Mouse (Mus musculus): ENCODE results near the gene S100a5.
A peak's percentile ranks its signal among the peaks of the same experiment; 100 is the strongest.

The S100a5 gene

DNA sequence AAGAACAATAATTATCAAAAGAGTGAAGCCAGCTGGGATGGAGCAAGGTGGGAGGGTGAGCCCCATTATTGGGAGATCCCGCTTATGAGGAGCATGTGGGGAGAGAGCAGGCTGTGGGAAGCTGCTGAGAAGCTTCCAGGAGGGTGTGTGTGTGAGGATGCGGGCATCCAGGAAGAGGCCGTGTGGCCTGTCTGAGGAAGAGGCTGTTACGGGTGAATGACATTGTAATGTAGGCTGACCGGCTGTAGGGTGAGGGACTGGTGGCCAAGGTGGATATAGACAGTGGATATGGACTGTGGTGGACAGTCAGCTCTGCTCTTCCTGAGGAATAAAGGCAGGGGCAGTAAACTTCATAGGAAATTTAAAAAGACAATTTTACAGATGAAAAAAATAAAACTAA, 17.2 kb downstream of the S100a5 start:
- no peak for DNase-seq (ENCODE audit: low read depth, low spot score)

DNA sequence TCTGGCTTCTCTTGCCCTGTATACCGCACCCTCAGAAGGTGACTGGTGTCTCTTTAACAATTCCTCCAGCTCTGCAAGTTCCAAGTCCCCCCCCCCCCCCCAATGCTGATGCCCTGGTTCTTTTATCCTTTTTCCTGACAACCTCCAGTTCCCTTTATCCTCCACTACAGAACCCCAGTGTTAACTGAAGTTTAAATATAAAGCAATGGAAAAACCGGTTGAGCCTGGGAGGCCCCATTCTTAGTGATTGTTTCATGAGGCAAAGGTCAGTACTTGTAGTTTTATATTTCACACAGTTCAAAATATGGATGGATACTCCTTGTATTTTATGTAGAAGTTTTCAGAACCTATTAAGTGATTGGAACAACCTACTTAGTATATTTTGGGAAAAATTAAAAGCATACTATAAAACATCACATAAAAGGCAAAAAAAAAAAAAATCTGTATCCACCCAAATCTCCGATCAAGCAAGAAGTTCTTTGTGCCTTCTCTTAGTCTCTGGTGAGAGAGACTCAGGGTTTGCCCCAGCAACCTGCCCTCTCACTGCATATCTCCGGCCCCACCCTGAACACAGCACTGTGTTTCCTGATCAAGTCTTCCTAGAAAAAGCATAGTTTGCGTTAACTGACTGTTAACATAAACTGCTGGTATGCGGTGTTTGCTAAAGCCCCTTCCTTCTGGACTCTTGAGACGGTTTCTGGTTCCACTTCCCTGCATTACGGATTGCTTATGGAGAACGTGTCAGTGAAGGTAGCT, 18.1 kb downstream of the S100a5 start:
- DNase-seq (ENCODE audit: low read depth, low spot score), result no peak

DNA sequence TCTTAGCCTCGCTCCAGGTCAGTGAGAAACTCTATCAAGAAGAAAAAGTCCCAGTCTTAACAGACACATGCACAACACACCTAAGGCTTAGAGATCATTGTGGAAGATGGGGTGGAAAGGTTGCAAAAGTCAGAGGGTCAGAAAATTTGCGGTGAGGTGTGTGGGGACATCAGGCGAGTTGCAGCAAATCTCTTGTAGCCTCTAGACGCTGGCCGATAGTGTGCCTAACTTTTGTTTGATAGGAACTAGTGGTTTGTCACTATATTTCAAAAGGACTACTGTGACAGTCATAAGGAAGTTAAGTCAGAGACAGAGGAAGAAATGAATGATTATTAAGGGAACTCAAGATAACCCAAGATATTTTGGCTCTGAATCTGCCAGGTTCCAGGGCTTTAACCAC, 19.0 kb downstream of the S100a5 start:
- no peak for DNase-seq (ENCODE audit: low read depth, low spot score)

DNA sequence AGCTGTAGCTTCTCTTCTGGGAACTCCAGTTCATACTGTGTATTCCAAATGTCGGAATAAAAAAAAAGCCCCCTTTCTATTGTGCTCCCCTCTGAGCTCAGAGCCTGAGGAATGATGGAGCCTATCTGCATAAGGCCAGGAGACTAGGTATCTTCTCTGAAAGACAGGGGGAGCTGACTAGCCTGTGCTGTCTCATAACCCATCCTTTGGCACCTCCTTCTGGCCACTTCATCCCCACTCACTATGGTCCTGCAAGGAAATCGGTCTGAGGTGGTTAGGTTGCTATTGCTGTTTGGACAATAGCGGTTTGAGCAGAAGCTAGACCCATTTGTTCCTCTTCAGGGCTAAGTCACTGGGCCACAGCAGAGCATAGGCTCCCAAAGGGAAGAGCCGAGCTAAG, 19.5 kb downstream of the S100a5 start:
- no peak for DNase-seq (ENCODE audit: low read depth, low spot score)

DNA sequence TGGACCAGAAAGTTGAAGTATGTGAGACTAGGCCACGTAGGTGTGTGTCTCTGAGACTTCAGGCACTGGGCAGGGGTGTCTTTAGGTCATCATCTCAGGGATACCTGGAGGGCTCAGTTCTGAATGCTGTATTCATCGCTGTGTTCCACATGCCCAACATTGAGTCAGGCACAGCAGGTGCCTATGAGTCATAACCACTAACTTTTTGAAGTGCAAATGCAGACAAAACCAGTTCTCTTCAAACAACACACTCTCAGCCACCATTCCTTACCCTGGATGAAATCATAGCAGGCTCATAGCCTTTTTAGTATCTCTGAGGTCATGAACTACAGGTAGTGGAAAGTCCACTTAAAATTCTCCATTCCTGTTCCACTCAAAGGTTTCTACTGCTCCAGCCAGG, 21.0 kb downstream of the S100a5 start:
- peak; percentile 34 for DNase-seq (ENCODE audit: low read depth, low spot score)

DNA sequence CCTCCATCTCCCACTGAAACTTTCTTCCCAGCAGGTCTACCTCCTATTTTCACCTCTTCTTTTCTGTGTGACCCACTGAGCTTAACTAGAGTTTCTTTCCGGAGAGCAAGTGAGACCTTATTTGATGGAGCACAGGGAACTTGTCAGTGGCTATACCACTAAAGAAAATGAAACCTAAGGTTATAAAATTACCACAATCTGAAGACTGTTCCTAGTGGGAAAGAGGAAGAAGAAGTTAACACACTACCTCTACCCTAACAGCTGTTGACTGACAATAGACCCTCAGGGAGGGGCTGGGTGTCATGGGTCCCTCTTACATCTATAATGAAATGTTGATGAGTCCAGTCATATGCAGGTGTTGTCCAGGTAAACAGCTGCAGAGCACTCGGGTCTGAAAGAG, 23.7 kb downstream of the S100a5 start:
- DNase-seq (ENCODE audit: low read depth, low spot score), result no peak

DNA sequence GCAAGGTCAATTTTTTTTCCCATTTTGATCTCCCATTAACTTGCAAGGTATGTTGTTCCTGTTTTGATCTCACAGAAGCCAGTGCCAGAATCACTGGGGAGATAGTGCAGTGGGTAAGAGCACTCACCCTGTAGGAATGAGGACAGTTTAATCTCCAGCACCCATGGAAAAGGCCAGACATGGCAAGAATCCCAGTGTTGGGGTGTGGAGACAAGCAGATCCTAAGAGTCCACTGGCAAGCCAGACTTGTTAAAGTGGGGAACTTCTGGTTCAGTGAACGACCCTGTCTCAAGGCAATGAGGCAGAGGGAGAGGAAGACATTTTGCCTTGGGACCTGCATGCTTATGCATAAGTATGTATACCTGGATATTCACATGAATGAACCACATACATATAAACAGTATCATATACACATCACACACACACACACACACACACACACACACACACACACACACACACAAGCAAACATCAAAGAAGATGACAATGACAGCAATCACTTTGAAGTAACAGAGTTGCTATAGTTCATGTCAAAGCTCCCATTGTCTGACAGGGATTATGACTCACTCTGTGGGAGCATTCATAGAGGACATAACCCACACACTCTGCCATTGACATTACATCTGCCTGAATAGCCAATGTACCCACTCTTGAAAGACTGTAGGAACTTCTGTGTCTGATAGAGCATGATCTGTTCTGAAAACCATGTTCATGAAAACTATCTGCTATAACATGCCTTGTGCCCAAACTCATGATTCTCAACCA, 30.4 kb downstream of the S100a5 start:
- DNase-seq (ENCODE audit: low read depth, low spot score), result no peak

DNA sequence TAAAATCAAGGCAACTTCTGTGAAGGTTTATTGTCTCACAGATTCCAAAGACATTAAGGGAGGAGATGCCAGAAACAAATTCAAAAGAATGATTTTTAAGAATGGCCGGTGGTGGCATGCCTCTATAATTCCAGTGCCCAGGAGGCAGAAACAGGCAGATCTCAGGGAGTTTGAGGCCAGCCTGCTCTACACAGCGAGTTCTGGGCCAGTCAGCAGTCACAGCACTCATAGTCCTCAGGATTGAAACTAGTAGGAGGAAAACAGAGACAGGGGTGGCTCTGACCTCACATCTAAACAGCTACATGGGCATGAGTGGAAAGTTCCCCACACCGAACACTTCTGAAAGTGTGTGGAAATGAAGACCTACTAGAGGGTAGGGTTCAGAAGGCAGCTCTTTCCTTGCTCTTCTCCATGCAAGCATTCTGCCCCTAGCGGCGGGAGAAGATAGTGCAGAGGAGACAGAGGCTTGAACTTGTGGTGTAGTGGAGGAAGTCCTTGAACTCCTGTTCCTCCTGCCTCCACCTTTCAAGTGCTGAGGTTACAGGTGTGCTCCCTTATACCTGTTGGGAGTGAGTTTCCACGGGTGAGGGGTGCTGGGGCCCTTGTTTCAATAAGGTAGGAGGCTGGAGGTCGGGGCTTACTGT, 31.3 kb downstream of the S100a5 start:
- DNase-seq (ENCODE audit: low read depth, low spot score), result peak; percentile 76

DNA sequence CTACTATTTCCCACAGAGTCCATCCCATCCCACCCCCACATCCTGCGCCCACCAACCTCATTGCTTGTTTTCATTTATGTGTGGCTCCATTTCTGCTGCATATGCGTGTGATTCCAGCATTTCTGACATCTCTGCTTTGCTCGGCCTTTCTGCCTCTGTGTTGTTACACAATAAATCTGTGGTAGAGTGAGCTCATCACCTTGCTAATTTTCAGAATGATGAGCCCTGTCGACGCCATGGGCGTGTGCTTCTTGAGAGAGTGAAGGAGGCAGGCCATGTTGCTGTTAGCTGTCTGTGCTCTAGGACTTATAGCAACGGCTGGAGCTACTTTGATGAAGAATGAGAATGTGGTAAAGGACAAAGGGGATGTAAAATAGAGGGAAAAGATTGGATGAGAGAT, 32.7 kb downstream of the S100a5 start:
- DNase-seq (ENCODE audit: low read depth, low spot score), result no peak

DNA sequence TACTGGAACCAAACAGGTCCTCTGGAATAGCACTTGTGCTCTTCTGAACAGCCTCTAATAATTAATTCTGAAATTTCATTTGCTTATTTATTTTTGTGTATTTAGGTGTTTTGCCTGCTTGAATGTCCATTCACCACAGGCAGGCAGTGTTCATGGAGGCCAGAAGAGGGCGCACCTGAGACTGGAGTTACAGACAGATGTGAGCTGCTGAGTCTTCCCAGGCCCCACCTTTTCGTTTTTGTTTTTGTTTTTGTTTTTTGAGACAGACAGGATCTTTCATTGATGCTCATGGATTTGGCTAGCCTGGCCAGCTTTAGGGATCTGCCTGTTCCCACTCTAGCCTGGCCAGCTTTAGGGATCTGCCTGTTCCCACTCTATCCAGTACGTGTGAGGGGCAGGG, 35.9 kb downstream of the S100a5 start:
- peak; percentile 57 for DNase-seq (ENCODE audit: low read depth, low spot score)

DNA sequence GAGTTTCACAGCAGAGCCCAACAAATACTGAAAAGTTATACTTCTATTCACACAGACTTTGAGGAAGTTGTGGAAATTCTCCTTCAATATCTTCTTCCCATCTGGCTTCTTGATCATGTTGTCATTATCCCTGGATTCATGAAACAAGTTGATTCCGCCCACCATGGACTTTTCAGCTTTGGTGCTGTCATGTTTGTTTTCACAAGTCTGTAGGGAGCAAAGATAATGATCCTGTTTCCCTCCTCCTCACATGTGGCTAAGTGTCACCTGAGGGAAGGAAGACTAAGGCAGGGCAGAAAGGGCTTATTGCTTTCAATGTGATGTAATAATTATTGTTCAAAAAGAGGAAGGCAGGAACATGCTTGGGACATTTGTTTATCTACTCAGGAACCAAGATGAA, 39.0 kb downstream of the S100a5 start:
- no peak for DNase-seq (ENCODE audit: low read depth, low spot score)

DNA sequence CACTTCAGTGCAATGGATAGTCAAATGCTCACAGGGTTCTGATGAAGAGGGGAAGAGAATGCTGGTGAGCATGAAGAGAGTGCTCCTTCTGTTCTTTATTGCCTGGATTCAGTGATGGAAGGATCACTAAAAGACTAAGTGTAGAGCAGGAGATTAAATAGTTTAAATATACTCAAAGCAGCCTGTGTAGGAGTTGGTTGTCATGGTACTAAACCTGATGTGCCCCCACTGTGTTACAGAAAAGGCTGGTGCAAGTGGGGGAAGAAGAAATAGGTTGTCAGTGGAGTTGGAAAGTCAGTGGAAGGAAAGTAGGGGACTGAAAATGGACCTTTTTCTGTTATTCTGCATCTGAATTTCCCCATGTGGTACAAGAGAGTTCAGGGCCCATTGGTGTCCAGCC, 40.7 kb downstream of the S100a5 start:
- no peak for DNase-seq (ENCODE audit: low read depth, low spot score)

DNA sequence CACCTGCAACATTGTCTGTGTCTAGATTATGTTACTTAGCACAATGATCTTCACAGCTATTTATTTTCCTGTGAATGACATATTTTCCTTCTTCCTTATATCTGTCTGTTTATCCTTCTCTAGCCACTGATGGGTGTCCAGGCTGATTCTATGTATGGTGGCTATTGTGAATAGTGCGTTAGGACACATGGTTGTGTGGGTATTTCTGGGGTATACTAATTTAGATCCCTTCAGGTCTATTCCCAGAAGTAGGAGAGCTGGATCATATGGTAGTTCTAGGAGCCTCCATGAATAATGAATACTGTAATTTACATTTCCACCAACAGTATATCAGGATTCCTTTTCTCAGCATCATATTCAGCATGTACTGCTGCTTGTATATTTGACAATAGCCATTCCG, 41.5 kb downstream of the S100a5 start:
- no peak for DNase-seq (ENCODE audit: low read depth, low spot score)

DNA sequence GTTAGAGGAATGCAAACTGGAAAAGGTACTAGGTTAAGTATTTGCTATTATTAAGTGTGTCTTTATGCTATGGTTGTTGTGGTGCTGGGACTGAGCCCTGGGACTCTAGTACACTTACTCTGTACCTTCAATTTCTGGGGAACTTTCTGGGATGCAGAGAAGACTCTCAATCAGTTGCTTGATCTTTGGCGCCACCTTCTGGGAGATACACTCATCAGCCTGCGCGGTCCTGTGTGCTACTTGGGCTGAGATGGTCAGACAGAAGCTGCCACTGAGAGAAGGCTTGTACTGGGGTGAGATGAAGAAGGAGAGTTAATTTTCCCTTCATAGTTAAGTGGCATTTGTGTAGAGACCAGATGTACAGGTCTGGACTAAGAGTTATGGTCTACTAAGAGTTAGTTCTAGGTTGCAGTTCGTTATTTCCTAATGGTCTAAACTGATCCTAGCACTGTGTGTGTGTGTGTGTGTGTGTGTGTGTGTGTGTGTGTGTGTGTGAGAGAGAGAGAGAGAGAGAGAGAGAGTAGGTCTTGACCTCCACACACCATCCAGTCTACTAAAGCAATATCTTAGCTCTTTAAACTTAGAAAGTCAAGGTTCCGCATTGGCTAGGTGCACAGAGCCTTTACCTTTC, 44.7 kb downstream of the S100a5 start:
- peak; percentile 70 for DNase-seq (ENCODE audit: low read depth, low spot score)

DNA sequence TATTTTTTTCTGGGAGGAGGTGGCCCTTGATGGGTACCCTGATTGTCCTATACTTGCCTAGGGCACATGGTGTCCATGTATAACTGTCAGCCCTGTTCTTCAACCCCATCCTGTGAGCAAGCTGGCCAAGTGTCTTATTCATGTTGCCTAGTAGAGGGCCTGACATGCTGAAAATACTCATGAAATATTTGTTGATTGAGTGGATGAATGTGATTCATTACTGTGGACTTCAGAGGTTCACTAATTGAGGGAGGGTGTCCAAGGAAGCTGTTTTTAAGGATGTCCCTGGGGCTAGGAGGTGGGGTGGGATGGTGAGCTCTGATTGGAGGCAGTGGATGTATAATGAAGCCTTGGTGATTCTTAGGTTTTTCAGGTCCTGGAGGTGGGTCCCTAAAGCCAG, 45.4 kb downstream of the S100a5 start, which contains the start of gene S100a7a:
Gene S100a7a, plus strand, starts transcription at position 301 of the 400 bp plus-strand sequence.
- no peak for DNase-seq (ENCODE audit: low read depth, low spot score)

DNA sequence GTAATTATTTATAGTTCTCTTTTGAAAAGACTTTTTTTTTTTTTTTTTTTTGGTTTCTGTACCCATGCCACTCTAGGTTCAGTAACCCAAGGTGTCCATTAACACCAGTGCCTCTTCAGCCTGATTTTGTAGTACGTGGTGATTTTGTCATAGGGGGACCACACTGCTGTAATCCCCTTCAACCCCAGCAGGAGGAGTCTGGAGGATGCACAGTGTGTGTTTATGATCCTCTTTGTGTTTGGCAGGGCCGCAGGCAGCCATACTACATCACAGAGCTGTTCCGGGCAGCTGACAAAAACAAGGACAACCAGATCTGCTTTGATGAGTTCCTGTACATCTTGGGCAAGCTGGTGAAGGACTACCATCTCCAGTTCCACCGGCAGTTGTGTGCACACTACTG, 49.1 kb downstream of the S100a5 start:
- peak; percentile 50 for DNase-seq (ENCODE audit: low read depth, low spot score)

DNA sequence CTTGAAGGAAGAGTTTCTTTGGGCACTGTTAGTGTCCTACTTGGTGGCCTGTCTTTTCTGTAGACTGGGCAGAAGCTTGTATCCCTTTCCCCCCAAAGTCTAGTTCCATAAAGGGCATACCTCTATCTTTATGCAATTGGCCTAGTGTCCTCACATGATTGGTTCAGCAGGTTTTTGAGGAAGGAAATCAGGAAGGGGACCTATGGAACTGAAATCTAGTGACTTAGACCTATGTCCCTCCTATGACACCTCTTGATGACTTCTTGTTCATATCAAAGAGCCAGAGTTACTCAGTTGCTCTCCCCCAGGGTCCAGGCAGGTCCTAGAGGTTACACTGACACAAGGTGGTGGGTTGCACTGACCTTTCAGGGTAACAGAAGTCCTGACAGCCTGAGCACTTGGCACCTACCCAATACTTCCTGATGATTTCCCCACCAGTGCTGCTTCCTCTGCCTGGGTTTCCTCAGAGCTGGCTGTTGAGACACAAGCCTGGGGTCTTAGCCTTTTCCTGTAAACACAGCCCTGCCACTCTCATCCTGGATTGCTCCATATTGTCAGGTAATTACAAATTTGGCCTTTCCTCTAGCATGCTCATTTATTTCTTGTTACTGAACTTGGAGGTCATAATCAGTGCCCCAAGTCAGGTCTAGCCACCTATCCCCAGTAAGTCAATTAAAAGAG, 51.2 kb downstream of the S100a5 start:
- DNase-seq (ENCODE audit: low read depth, low spot score), result no peak
